In the genomic region with DNA sequence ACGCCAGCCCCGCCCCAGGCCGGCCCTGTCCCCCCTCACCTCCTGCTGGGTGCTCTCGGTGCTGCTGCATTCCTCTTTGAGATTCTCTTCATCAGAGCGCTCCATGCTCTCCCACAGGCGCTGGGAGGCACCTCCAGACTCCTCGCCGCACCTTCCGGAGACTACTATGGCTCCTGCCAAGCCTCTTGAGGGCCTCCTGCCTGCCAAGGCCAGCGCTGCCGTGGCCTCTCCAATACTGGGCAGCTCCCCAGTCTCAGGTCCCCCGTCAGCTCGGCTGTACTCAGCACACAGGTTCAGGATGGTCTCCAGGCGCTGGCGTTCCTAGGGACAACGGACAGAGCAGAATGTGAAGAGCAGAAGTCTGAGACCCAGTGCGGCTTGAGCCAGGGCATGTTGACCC, we compare ENCODE assay signal across 36 mouse cellular contexts. TPM values are rescaled to one million over a fixed set of nuclear protein-coding genes. Genes with fewer than 3 reads are reported as not detected.
DNase-seq lines count a peak whose midpoint lies in the region; TF ChIP-seq lines count a peak whose summit lies in the region.
"Had no signal": no experiment of that assay in that cellular context is flagged by ENCODE, and none has a peak within 500 bp of the region (broad histone marks: within the 10 kb centered on the region; RNA-seq: fewer than 3 reads in every experiment).

No protein-coding gene starts in this region.

- H3K4me1 ChIP-seq in E14TG2a.4 (replicated peaks; ENCODE audit: low read depth, low read length), result peaks cover 64% of the 10 kb centered on the region
- H3K4me1 ChIP-seq in lung, adult 2 months (ENCODE audit: control insufficient read depth, insufficient read depth, low read length), result no peaks in the 10 kb centered on the region
- H3K4me1 ChIP-seq in olfactory bulb, adult 2 months (ENCODE audit: control insufficient read depth, insufficient read depth, low read length), result peaks cover 91% of the 10 kb centered on the region
- H3K4me1 ChIP-seq in hindbrain, embryonic 10.5 days (replicated peaks), result peaks cover 39% of the 10 kb centered on the region

- TF ChIP-seq POLR2A in lung, adult 2 months (IDR thresholded peaks at IDR 0.05; ENCODE audit: borderline replicate concordance, extremely low read depth, low read depth, low read length), result no peak
- no peak for TF ChIP-seq POLR2A in olfactory bulb, adult 2 months (IDR thresholded peaks at IDR 0.05; ENCODE audit: insufficient read depth, low read depth, low read length)

- peaks cover 80% of the 10 kb centered on the region for H3K27me3 ChIP-seq in E14TG2a.4 (ENCODE audit: insufficient read depth, low read length)
- peaks cover 17% of the 10 kb centered on the region for H3K27me3 ChIP-seq in hindbrain, embryonic 10.5 days (ENCODE audit: insufficient read depth, poor library complexity, severe bottlenecking)
- H3K27me3 ChIP-seq: forebrain, embryonic 13.5 days; heart, embryonic 12.5 days; hindbrain, embryonic 15.5 days; limb, embryonic 15.5 days; stomach, embryonic 15.5 days had no signal

- H3K36me3 ChIP-seq in E14TG2a.4 (ENCODE audit: insufficient read depth, low read length), result peaks cover 10% of the 10 kb centered on the region; the same call in 1 of the 2 replicates
- H3K36me3 ChIP-seq in hindbrain, embryonic 10.5 days, result peaks cover 99% of the 10 kb centered on the region

- intact Hi-C loops in left cerebral cortex, postnatal 25 days (cut with DNase I), result no loop called here
- intact Hi-C loops in left cerebral cortex, postnatal 4 days (cut with DNase I), result no loop called here

- H3K4me3 ChIP-seq in E14TG2a.4 (replicated peaks; ENCODE audit: low read length), result peak overlapping the region; percentile 50; the same call in 1 of the 2 replicates
- no peak overlapping the region for H3K4me3 ChIP-seq in lung, adult 2 months (replicated peaks; ENCODE audit: extremely low read depth, low read depth, low read length)
- H3K4me3 ChIP-seq in olfactory bulb, adult 2 months (ENCODE audit: insufficient read depth, low read depth, low read length), result no peak overlapping the region
- H3K4me3 ChIP-seq in hindbrain, embryonic 10.5 days, result no peak overlapping the region
- H3K4me3 ChIP-seq: forebrain, embryonic 13.5 days; heart, embryonic 12.5 days; hindbrain, embryonic 15.5 days; left cerebral cortex, adult 2 months; limb, embryonic 10.5 days; limb, embryonic 15.5 days; liver, embryonic 13.5 days; stomach, embryonic 15.5 days had no signal

- 64% methylated on average over 17 of the region's 17 CpGs for WGBS in lung, adult 2 months
- 76% methylated on average over 17 of the region's 17 CpGs for WGBS in olfactory bulb, adult 2 months
- WGBS in hindbrain, embryonic 10.5 days, result 69% methylated on average over 17 of the region's 17 CpGs

- H3K27ac ChIP-seq in olfactory bulb, adult 2 months (ENCODE audit: insufficient read depth, low read depth, low read length), result peak overlapping the region; percentile 95
- H3K27ac ChIP-seq in hindbrain, embryonic 10.5 days, result no peak overlapping the region; the same call in 1 of the 2 replicates
- H3K27ac ChIP-seq: forebrain, embryonic 13.5 days; hindbrain, embryonic 15.5 days; kidney, postnatal 0 days; left cerebral cortex, adult 2 months; liver, embryonic 13.5 days; stomach, embryonic 15.5 days had no signal

- DNase-seq in adrenal gland, postnatal 14 days, result peak; percentile 54
- DNase-seq in adrenal gland, postnatal 25 days, result no peak
- peak; percentile 42 for DNase-seq in lung, adult 2 months
- no peak for DNase-seq in hindbrain, embryonic 10.5 days (ENCODE audit: low spot score)
- DNase-seq in left cerebral cortex, postnatal 25 days (ENCODE audit: low spot score in 2 of 2), result no peak
- no peak for DNase-seq in left cerebral cortex, postnatal 4 days
- DNase-seq: cerebellum, adult 2 months; cerebellum, postnatal 14 days; gastrocnemius, postnatal 36 days; heart, adult 18-20 months; kidney, adult 2 months; liver, embryonic 13.5 days; lung, embryonic 14.5 days; midbrain, embryonic 14.5 days; retina, postnatal 1 day; right cerebral cortex, postnatal 14 days; thymus, adult 18-20 months; thymus, postnatal 25 days had no signal

- H3K9me3 ChIP-seq in E14TG2a.4 (ENCODE audit: low read length), result no peaks in the 10 kb centered on the region
- no peaks in the 10 kb centered on the region for H3K9me3 ChIP-seq in hindbrain, embryonic 10.5 days
- H3K9me3 ChIP-seq: forebrain, embryonic 13.5 days; heart, embryonic 12.5 days; hindbrain, embryonic 15.5 days; limb, embryonic 10.5 days; limb, embryonic 15.5 days; liver, embryonic 13.5 days; stomach, embryonic 15.5 days had no signal

- no peak for TF ChIP-seq CTCF in E14TG2a.4 (conservative IDR thresholded peaks at IDR 0.05; ENCODE audit: low read length)
- TF ChIP-seq CTCF in lung, adult 2 months (IDR thresholded peaks at IDR 0.05; ENCODE audit: insufficient read depth, low read length), result no peak
- no peak for TF ChIP-seq CTCF in olfactory bulb, adult 2 months (IDR thresholded peaks at IDR 0.05; ENCODE audit: insufficient read depth, low read depth, low read length)

RNA-seq across cellular contexts. Expression of gene Phldb1, which starts 23.4 kb away (rescaled TPM):
- 45.1 and 60.5 TPM in 2 replicates for total RNA-seq in adrenal gland, postnatal 14 days (2021)
- total RNA-seq in adrenal gland, postnatal 25 days (2021), result 33.7 and 36.9 TPM in 2 replicates
- 87.6 and 93.5 TPM in 2 replicates for polyA plus RNA-seq in lung, adult 2 months (2012; rRNA removed)
- polyA plus RNA-seq in olfactory bulb, adult 2 months (2012; ENCODE audit: insufficient read depth, insufficient read length, low replicate concordance, missing spikeins), result not detected in 2 replicates
- polyA plus RNA-seq in hindbrain, embryonic 10.5 days (2016; fragmentation: Nextera tagmentation; extraction: Ambion mirVana), result 45.4 and 49.5 TPM in 2 replicates
- 10 to 100 TPM; 54.9 to 70.7 TPM for total RNA-seq in left cerebral cortex, postnatal 25 days (2021)
- total RNA-seq in left cerebral cortex, postnatal 4 days (2021), result 100 to 1,000 TPM; 132 to 141 TPM

RNA-seq across cellular contexts. Expression of gene Treh, which starts 38.6 kb away (rescaled TPM):
- total RNA-seq in adrenal gland, postnatal 14 days (2021), result not detected in 2 replicates
- not detected in 2 replicates for total RNA-seq in adrenal gland, postnatal 25 days (2021)
- polyA plus RNA-seq in lung, adult 2 months (2012; rRNA removed), result not detected in 2 replicates
- not detected in 2 replicates for polyA plus RNA-seq in olfactory bulb, adult 2 months (2012; ENCODE audit: insufficient read depth, insufficient read length, low replicate concordance, missing spikeins)
- polyA plus RNA-seq in hindbrain, embryonic 10.5 days (2016; fragmentation: Nextera tagmentation; extraction: Ambion mirVana), result not detected in 2 replicates
- total RNA-seq in left cerebral cortex, postnatal 25 days (2021), result under 1 TPM; 0.25 to 0.34 TPM
- not detected for total RNA-seq in left cerebral cortex, postnatal 4 days (2021)
- total RNA-seq: adrenal gland, postnatal 4 days; gastrocnemius, postnatal 36 days; heart, adult 18-20 months; hematopoietic stem cell, adult 5-6 weeks; layer of hippocampus, postnatal 14 days; monocyte, adult 5-6 weeks had no signal
- polyA plus RNA-seq: activated CD4-positive, CD25-positive, alpha-beta regulatory T cell, adult 4 months; cerebellum, adult 2 months; forebrain, embryonic 13.5 days; heart, embryonic 12.5 days; heart, postnatal 0 days; hindbrain, embryonic 15.5 days; inflammation-experienced regulatory T-cells, adult 6 months; limb, embryonic 10.5 days; limb, embryonic 15.5 days; liver, embryonic 13.5 days; lung, embryonic 14.5 days; midbrain, embryonic 14.5 days; neural tube, embryonic 14.5 days had no signal

RNA-seq across cellular contexts. Expression of gene Arcn1, which starts 56.0 kb away (rescaled TPM):
- total RNA-seq in adrenal gland, postnatal 14 days (2021), result 160 and 166 TPM in 2 replicates
- total RNA-seq in adrenal gland, postnatal 25 days (2021), result 148 and 170 TPM in 2 replicates
- 26.6 and 40.8 TPM in 2 replicates for polyA plus RNA-seq in lung, adult 2 months (2012; rRNA removed)
- polyA plus RNA-seq in olfactory bulb, adult 2 months (2012; ENCODE audit: insufficient read depth, insufficient read length, low replicate concordance, missing spikeins), result 192 TPM in 1 of 2 replicates, not detected in the other
- polyA plus RNA-seq in hindbrain, embryonic 10.5 days (2016; fragmentation: Nextera tagmentation; extraction: Ambion mirVana), result 154 and 170 TPM in 2 replicates
- total RNA-seq in left cerebral cortex, postnatal 25 days (2021), result 100 to 1,000 TPM in 1 of 2 experiments, 10 to 100 TPM in 1; 98.0 to 103 TPM
- 100 to 1,000 TPM; 116 to 122 TPM for total RNA-seq in left cerebral cortex, postnatal 4 days (2021)

RNA-seq across cellular contexts. Expression of gene Ift46, which starts 56.1 kb away (rescaled TPM):
- 72.1 and 82.3 TPM in 2 replicates for total RNA-seq in adrenal gland, postnatal 14 days (2021)
- 71.7 and 97.0 TPM in 2 replicates for total RNA-seq in adrenal gland, postnatal 25 days (2021)
- 38.9 and 67.5 TPM in 2 replicates for polyA plus RNA-seq in lung, adult 2 months (2012; rRNA removed)
- polyA plus RNA-seq in olfactory bulb, adult 2 months (2012; ENCODE audit: insufficient read depth, insufficient read length, low replicate concordance, missing spikeins), result not detected in 2 replicates
- 124 and 152 TPM in 2 replicates for polyA plus RNA-seq in hindbrain, embryonic 10.5 days (2016; fragmentation: Nextera tagmentation; extraction: Ambion mirVana)
- 10 to 100 TPM; 68.8 to 83.5 TPM for total RNA-seq in left cerebral cortex, postnatal 25 days (2021)
- 100 to 1,000 TPM; 111 to 114 TPM for total RNA-seq in left cerebral cortex, postnatal 4 days (2021)

Comparison
In these comparisons a context has a peak if more than half of its experiments do, and no peak if none do; other contexts are left out.
1. DNase-seq: peak in adrenal gland, postnatal 14 days (single experiment) and lung, adult 2 months (single experiment); none in adrenal gland, postnatal 25 days (single experiment), hindbrain, embryonic 10.5 days (single experiment), left cerebral cortex, postnatal 25 days (0 of 2) and left cerebral cortex, postnatal 4 days (single experiment).